Mouse (Mus musculus) thymus, postnatal 10 days (tissue): Measurements from ENCODE around the gene Hipk2.

ENCODE experiments used
- DNase-seq, 2 experiments: peaks; one replicate each; pipeline ENCODE4 v3.0.0; 2021; ENCODE audit warnings: low spot score in 2 of 2

The Hipk2 gene

GRCm38 (mm10) chr6:38902820-38903439, 27.0 kb upstream of the Hipk2 start:
- DNase-seq, result no peak

DNA sequence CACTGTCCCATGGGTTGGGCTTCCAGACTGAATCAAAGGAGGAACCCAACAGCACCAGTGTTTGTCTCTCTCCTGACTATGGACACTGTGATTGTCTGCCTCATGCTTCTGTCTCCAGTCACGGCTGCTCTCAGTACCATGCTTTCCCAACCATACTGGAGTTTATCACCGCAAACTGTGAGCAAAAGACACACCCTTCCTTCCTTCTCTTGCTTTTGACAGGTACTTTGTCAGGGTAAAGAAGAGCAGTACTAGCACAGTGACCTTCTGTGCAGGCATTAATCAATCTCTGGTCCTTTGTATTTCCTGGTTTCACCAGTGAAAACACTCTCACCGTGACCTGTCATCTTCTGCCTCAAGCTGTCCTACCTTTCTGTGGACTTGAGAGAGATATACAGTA, 25.7 kb upstream of the Hipk2 start:
- no peak for DNase-seq

DNA sequence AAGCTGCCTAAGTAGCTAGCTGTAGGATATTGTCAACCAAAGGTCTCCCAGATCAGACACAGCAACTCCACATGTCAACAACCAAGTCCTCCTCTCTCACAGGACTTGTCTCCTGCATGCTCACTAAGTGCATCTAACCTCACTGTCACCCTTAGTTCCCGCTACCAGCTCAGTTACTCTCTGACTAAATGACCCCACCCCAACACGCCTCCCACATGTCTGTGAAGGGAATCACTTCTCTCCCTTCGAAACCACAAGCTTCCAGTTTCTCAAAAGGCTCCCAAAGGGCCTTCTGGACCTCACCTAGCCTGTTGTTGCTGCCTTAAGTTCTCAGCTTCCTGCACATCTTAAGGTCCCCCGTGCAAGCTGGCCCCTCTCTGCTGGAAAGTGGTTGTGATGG, 25.2 kb upstream of the Hipk2 start:
- DNase-seq, result no peak

GRCm38 (mm10) chr6:38900479-38901126, 24.6 kb upstream of the Hipk2 start:
- DNase-seq, result no peak

- DNase-seq, result no peak
Measured at GRCm38 (mm10) chr6:38900073-38900472, 24.1 kb upstream of the Hipk2 start.

DNA sequence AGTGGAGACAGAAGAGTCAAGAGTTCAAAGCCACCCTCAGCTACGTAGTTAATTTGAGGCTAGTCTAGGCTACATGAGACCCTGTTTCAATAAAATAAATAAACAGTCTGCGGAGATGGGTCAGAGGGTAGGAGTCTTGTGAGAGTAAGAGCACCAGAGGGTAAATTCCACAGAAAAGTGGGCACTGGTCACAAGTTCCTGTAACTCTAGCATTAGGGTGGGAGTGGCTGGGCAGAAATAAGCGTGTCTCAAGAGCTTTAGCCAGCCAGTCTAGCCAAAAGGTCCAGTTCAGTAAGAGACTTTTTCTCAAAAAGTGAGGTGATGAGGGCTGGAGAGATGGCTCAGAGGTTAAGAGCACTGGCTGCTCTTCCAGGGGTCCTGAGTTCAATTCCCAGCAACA, 17.6 kb upstream of the Hipk2 start:
- DNase-seq, result no peak

DNA sequence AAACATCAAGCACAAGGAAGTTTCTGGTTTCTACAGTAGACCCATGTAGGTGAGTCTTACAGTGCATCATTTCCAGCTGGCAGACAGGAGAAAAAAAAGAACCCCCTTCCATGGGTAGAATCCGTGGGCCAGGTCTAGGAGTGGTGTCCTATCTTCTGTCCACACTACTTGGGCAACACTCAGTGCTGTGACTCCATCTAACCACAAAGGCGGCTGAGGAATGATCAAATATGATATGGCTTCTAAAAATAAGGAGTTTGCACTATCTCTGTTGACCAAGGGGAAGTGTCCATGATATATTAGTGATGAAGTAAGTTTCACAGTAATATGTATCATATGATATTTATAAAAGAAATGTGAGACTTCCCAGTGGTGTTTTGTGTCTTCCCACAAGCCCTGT, 16.1 kb upstream of the Hipk2 start:
- no peak for DNase-seq

DNA sequence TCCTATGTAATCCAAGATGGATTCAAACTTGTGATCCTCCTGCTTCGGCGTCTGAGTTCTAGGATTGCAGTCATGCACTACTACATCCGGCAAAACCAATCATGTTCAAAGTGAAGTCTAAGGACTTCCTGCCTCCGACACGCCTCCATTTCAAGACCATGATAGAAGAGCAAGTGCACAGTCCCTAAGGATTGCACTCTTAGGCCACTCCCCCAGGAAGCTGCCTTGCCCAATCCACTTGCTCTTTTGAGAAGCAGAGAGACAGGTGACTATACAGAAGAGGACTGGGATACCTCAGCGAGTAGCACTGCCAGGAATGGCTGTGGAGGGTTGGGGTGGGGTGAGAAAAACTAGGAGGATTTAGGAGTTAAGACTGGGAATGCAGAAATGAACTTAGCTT, 13.2 kb upstream of the Hipk2 start:
- DNase-seq, result no peak

GRCm38 (mm10) chr6:38887436-38887835, 11.5 kb upstream of the Hipk2 start:
- DNase-seq, result no peak

DNA sequence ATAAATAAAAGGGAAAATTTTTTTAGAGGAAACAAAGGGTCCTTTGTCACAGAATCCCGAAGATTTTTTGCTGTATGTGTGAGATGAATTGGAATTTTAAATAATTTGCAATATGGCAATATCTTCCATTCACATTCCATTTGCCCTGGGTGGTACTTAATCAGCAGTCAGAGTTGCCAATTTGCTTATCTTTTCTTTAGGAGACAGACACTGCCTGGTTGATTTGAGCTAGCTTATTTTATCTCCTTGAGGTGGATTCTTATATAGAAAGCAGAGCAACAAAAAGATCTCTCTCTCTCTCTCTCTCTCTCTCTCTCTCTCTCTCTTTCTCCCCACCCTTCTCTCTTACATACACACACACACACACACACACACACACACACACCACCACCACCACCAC, 9.2 kb upstream of the Hipk2 start:
- no peak for DNase-seq

DNA sequence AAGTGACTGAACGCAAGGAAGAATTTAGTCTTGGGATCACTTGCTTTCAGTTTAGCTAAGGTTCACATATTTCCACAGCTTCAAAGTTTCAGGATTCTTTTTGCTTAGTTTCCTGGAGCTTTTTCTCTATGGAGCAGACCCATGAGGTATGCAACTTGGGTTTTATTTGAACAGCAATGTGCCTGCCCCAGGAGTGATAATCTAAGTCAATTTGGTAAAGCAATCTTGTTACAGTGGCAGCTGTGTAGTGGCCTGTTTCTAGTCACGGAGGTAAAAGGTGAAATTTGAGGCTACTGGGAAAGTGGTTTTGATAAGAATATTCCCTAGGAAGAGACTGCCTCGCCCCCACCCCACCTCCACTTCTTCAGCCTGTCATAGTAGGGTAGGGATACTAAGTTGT, 8.5 kb upstream of the Hipk2 start:
- no peak for DNase-seq

DNA sequence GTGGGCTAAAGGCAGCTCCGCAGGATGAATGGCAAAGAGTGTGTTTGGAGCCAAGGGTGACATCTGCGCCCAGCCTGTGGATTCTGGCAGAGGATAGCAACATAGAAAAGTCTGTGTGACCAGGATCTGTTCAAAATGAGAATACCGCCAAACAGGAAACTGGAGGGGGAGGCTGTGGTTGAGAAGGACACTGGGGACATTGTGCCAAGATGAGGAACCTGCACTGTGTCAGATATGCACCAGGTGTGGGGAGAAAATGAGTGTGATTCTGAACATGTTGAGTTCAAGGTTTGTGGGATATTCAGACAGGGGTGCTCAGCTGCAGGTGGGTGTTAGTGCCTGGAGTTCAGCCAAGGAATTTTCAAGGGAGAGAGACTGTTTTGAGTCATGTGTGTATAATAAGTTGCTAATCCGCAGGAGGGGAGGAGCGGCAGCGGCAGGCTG, 6.8 kb upstream of the Hipk2 start:
- no peak for DNase-seq

DNA sequence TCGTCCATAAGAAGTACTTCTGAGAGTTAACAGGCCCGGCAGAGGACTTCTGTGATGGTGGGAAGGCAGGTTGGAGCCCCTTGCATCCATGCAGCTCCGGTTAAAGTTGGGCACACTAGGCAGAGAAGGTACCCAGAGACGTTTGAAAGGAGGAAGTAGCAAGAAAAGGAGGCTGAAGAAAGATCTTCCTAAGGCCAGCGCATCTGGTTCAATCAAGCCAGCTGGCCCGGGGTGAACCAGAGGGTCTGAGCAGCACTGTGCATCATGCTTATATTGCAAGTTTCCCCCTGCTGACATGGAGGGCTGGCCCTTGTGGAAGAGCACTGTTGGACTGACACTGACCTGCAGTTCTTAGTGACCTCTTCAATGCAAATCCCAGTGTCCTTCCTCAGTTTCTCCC, 6.0 kb upstream of the Hipk2 start:
- no peak for DNase-seq

GRCm38 (mm10) chr6:38881468-38881867, 5.5 kb upstream of the Hipk2 start:
- DNase-seq, result no peak

DNA sequence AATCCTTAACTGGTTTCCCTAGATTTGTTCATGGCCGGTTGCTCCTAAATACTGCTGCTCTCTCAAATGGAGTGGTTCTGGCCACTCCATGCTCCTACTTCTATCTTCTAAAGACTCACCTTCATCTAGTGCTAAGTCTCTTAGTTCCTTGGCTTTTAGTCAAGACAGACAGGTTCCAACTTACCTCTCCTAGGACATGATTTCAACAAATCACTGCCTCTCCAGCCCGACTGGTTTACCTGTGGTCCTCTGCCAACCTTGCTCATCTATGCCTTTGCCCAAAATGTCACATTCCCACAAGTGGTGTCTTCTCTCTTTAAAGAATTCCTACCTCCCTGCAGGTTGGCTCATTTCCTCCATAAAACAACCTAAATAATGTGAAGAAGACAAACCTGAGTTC, 1.7 kb upstream of the Hipk2 start:
- DNase-seq, result no peak

DNA sequence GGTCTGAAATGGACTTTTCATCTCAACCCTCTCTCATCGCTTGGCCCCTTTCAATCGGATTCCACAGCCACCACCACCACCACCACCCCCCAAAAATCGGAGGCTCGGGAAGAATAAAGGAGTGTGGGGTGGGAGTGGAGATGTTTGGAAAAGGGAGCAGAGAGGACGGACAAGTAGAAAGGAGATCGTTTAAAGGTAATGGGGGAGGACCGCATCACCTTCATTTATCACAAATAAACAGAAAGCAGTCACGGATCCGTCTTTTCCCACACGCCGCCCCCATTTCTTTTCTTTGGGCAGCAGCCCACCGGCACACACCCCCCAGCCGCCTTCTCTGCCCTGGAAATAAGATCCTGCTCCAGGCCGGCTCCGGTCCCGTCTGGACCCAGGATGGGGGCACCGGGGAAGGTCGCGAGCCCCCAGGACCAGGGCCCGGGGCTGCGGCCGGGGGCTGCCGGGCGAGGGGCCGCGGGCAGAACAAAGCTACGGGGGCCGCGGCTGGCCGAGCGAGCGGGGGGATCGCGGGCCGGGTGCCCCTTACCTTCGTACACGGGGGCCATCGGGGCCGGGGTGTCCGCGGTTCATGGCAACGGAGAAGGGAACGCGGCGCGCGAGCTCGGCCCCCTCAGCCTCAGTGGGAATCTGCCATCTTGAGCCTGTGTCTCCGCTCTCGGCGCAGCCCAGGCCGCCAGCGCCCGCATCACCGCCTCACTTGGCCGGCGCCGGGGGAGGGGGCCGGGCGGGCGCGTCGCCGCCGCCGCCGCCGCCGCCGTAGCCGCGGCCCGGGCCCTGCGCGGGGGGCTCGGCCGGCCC, 501 bp downstream of the Hipk2 start, which contains the start of gene Tbxas1:
Gene Tbxas1 (plus strand): TSS at position 147 of the 813 bp plus-strand sequence.
- DNase-seq, result peak; percentile 33 to 35

GRCm38 (mm10) chr6:38874565-38875257, 1.3 kb downstream of the Hipk2 start:
- DNase-seq, result peak in 1 of 2 experiments; percentile 26

GRCm38 (mm10) chr6:38874035-38874434, 1.9 kb downstream of the Hipk2 start:
- peak; percentile 32 to 47 for DNase-seq

GRCm38 (mm10) chr6:38873316-38873715, 2.6 kb downstream of the Hipk2 start:
- no peak for DNase-seq

DNA sequence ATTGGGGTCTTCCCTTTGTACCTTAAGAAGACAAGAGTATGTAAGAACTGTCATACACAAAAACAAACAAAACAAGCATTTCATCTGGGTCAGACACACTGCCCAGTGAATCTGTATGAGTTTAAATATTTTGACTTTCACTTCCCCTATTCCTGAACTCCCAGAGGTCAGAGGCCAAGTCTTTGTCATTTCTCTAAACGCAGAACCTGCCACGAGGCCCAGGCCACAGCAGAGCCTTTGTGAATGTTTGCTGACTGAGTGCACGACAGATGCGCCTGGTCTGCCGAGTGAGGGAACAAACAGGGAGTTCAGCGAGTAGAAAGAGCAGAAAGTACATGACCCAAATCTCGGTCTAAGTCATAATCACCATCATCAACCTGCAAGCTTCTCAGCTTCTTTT, 4.9 kb downstream of the Hipk2 start:
- no peak for DNase-seq

DNA sequence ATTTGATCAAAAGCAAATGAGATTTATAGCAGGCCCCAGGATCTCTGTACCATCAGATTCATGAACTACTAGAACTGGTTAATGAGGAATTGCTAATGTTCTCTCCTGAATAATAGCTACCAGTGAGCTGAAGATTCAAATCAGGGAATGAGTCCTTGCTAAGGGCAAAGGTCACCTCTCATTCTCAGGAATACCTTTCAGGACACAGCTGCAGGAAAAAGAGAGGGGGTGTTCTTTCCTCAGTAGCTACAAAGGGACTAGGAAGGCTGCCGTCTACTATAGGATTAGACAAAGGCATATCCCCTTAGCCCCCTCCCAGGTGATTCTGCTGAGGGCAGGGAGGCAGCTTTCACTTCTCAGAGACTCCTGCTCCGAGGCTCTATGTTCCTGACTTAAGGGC, 5.9 kb downstream of the Hipk2 start:
- DNase-seq, result no peak

- DNase-seq, result no peak
Measured at GRCm38 (mm10) chr6:38868974-38869373, 7.0 kb downstream of the Hipk2 start.
